ENCODE assay signal across 31 mouse cellular contexts in the genomic region with DNA sequence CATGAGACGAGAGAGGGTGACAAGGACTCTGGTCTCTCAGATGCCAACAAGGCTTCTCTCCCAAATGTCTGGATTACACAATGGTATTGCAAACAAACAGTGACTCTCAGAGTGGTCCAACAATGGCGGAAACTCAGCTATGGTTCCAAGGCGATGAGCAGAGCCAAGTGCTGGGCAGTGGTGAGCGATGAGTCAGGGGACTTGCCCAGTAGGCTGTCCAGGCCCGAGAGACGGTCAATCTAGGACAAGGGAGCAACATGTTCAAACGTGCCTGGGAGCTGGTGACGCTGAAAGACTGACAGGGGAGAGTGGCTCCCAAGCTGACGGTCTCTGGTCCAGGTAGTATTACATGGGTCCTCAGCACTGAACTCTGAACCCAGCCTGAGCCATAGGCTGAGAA. TPM values are rescaled to one million over a fixed set of nuclear protein-coding genes. Genes with fewer than 3 reads are reported as not detected.
DNase-seq lines count a peak whose midpoint lies in the region; ATAC-seq and TF ChIP-seq lines count a peak whose summit lies in the region.
"Had no signal": no experiment of that assay in that cellular context is flagged by ENCODE, and none has a peak within 500 bp of the region (broad histone marks: within the 10 kb centered on the region; RNA-seq: fewer than 3 reads in every experiment).

No protein-coding gene starts in this region.

- no peak overlapping the region for H3K9ac ChIP-seq in liver, embryonic 11.5 days (ENCODE audit: low read depth, low read length)
- H3K9ac ChIP-seq: embryonic facial prominence, embryonic 13.5 days; forebrain, embryonic 13.5 days; hindbrain, embryonic 12.5 days; hindbrain, embryonic 15.5 days had no signal

- H3K27me3 ChIP-seq in testis, adult 2 months (ENCODE audit: control insufficient read depth, insufficient read depth, low read length) = no peaks in the 10 kb centered on the region
- 0 out of 2 replicates have a peak, but pooled peaks cover 2% of the 10 kb centered on the region for H3K27me3 ChIP-seq in liver, embryonic 11.5 days (replicated peaks; ENCODE audit: control insufficient read depth, insufficient read depth, low read length)
- H3K27me3 ChIP-seq: embryonic facial prominence, embryonic 13.5 days; forebrain, embryonic 13.5 days; hindbrain, embryonic 12.5 days; hindbrain, embryonic 15.5 days had no signal

- peak; percentile 13 for DNase-seq in adrenal gland, adult 2 months
- DNase-seq in adrenal gland, adult 8-10 months = no peak
- DNase-seq in testis, postnatal 10 days (ENCODE audit: low spot score) = no peak
- DNase-seq in adipocyte (ENCODE audit: low spot score) = peak; percentile 67
- DNase-seq in embryo, embryonic 10 days (ENCODE audit: low spot score) = no peak
- no peak for DNase-seq in B cell, adult 2 months
- no peak for DNase-seq in liver, embryonic 11.5 days (ENCODE audit: low spot score)
- DNase-seq: adrenal gland, postnatal 14 days; cerebellum, adult 11 months; cerebellum, adult 2 months; cerebellum, adult 9-11 months; cerebellum, postnatal 25 days; embryo, embryonic 11 days; gastrocnemius, adult 2 months; gastrocnemius, postnatal 14 days; heart, adult 11 months had no signal

- H3K9me3 ChIP-seq in liver, embryonic 11.5 days (ENCODE audit: control insufficient read depth, low read length) = no peaks in the 10 kb centered on the region
- H3K9me3 ChIP-seq: embryonic facial prominence, embryonic 10.5 days; embryonic facial prominence, embryonic 13.5 days; forebrain, embryonic 13.5 days; hindbrain, embryonic 15.5 days had no signal

- H3K4me3 ChIP-seq in testis, adult 2 months (ENCODE audit: control insufficient read depth, low read depth, low read length) = no peak overlapping the region
- no peak overlapping the region for H3K4me3 ChIP-seq in liver, embryonic 11.5 days (ENCODE audit: low read depth, low read length)
- H3K4me3 ChIP-seq: embryonic facial prominence, embryonic 10.5 days; embryonic facial prominence, embryonic 13.5 days; erythroblast, embryonic 14.5 days; forebrain, embryonic 10.5 days; forebrain, embryonic 13.5 days; gastrocnemius, adult 2 months; hindbrain, embryonic 12.5 days; hindbrain, embryonic 15.5 days had no signal

- WGBS in liver, embryonic 11.5 days = 80% methylated on average over 9 of the region's 9 CpGs

- TF ChIP-seq CTCF in testis, adult 2 months (IDR thresholded peaks at IDR 0.05; ENCODE audit: control insufficient read depth, insufficient read depth, insufficient replicate concordance, low read depth, low read length) = 0 out of 2 replicates have a peak, but pooled peaks have one; percentile 5

- no peaks in the 10 kb centered on the region for H3K36me3 ChIP-seq in testis, adult 2 months (ENCODE audit: control insufficient read depth, insufficient read depth, low read length)
- no peaks in the 10 kb centered on the region for H3K36me3 ChIP-seq in liver, embryonic 11.5 days (ENCODE audit: control insufficient read depth, insufficient read depth, low read length)
- H3K36me3 ChIP-seq: embryonic facial prominence, embryonic 10.5 days; embryonic facial prominence, embryonic 13.5 days; forebrain, embryonic 10.5 days; hindbrain, embryonic 12.5 days; hindbrain, embryonic 15.5 days had no signal

- TF ChIP-seq POLR2A in testis, adult 2 months (IDR thresholded peaks at IDR 0.05; ENCODE audit: control insufficient read depth, low read depth, low read length) = no peak

- no peak overlapping the region for H3K4me2 ChIP-seq in liver, embryonic 11.5 days
- H3K4me2 ChIP-seq: embryonic facial prominence, embryonic 13.5 days; forebrain, embryonic 13.5 days; heart, embryonic 11.5 days; hindbrain, embryonic 12.5 days; hindbrain, embryonic 15.5 days had no signal

- H3K27ac ChIP-seq in testis, adult 2 months (ENCODE audit: control insufficient read depth, insufficient read depth, low read depth, low read length) = no peak overlapping the region
- H3K27ac ChIP-seq in liver, embryonic 11.5 days (ENCODE audit: low read depth, low read length) = no peak overlapping the region
- H3K27ac ChIP-seq: embryonic facial prominence, embryonic 10.5 days; embryonic facial prominence, embryonic 13.5 days; forebrain, embryonic 10.5 days; forebrain, embryonic 13.5 days; gastrocnemius, adult 2 months; hindbrain, embryonic 12.5 days; hindbrain, embryonic 15.5 days had no signal

- H3K4me1 ChIP-seq in testis, adult 2 months (ENCODE audit: control insufficient read depth, insufficient read depth, low read length) = no peaks in the 10 kb centered on the region
- H3K4me1 ChIP-seq in liver, embryonic 11.5 days (replicated peaks; ENCODE audit: control insufficient read depth, insufficient read depth, low read length) = no peaks in the 10 kb centered on the region
- H3K4me1 ChIP-seq: embryonic facial prominence, embryonic 10.5 days; embryonic facial prominence, embryonic 13.5 days; forebrain, embryonic 10.5 days; forebrain, embryonic 13.5 days; hindbrain, embryonic 12.5 days; hindbrain, embryonic 15.5 days had no signal

- no peak for ATAC-seq in liver, embryonic 11.5 days (replicated peaks; ENCODE audit: low FRiP score)
- ATAC-seq: CD4-positive, CD25-positive, alpha-beta regulatory T cell, adult 4 months; forebrain, embryonic 13.5 days; forebrain, embryonic 16.5 days had no signal

RNA-seq across cellular contexts. Expression of gene Pvalb, which starts 9.1 kb away (rescaled TPM):
- not detected for total RNA-seq in adrenal gland, adult 2 months (2021)
- polyA plus RNA-seq in adrenal gland, adult 2 months (2012; rRNA removed) = not detected in 2 replicates
- total RNA-seq in adrenal gland, adult 8-10 months (2022) = not detected
- not detected in 2 replicates for polyA plus RNA-seq in testis, adult 2 months (2012; rRNA removed)
- polyA plus RNA-seq in liver, embryonic 11.5 days (2014; fragmentation: Nextera tagmentation; extraction: Ambion mirVana) = not detected in 2 replicates
- total RNA-seq: adrenal gland, postnatal 14 days; common myeloid progenitor, adult 5-6 weeks; ES-E14; hematopoietic stem cell, adult 5-6 weeks had no signal
- polyA plus RNA-seq: CD4-positive, CD25-positive, alpha-beta regulatory T cell, adult 4 months; embryonic facial prominence, embryonic 10.5 days; embryonic facial prominence, embryonic 13.5 days; erythroblast, embryonic 14.5 days; forebrain, embryonic 10.5 days; forebrain, embryonic 13.5 days; forebrain, embryonic 16.5 days; intestine, embryonic 14.5 days had no signal

RNA-seq across cellular contexts. Expression of gene Ncf4, which starts 29.3 kb away (rescaled TPM):
- total RNA-seq in adrenal gland, adult 2 months (2021) = 1 to 10 TPM; 2.9 to 4.5 TPM
- polyA plus RNA-seq in adrenal gland, adult 2 months (2012; rRNA removed) = 2.0 and 2.9 TPM in 2 replicates
- 1 to 10 TPM; 2.0 to 5.1 (median 3.3) TPM for total RNA-seq in adrenal gland, adult 8-10 months (2022)
- polyA plus RNA-seq in testis, adult 2 months (2012; rRNA removed) = 0.68 and 1.9 TPM in 2 replicates
- polyA plus RNA-seq in liver, embryonic 11.5 days (2014; fragmentation: Nextera tagmentation; extraction: Ambion mirVana) = 18.8 and 19.8 TPM in 2 replicates

RNA-seq across cellular contexts. Expression of gene Ift27, which starts 41.4 kb away (rescaled TPM):
- total RNA-seq in adrenal gland, adult 2 months (2021) = 10 to 100 TPM; 10.4 to 16.4 TPM
- polyA plus RNA-seq in adrenal gland, adult 2 months (2012; rRNA removed) = 50.0 and 65.5 TPM in 2 replicates
- 10 to 100 TPM; 14.3 to 31.1 (median 23.4) TPM for total RNA-seq in adrenal gland, adult 8-10 months (2022)
- polyA plus RNA-seq in testis, adult 2 months (2012; rRNA removed) = 62.2 and 75.4 TPM in 2 replicates
- 57.8 and 60.5 TPM in 2 replicates for polyA plus RNA-seq in liver, embryonic 11.5 days (2014; fragmentation: Nextera tagmentation; extraction: Ambion mirVana)

Comparison
In these comparisons a context has a peak if more than half of its experiments do, and no peak if none do; other contexts are left out.
1. DNase-seq: peak in adrenal gland, adult 2 months (single experiment) and adipocyte (single experiment); none in adrenal gland, adult 8-10 months (single experiment), testis, postnatal 10 days (single experiment), embryo, embryonic 10 days (single experiment), B cell, adult 2 months (0 of 2) and liver, embryonic 11.5 days (single experiment).